Mouse (Mus musculus): ENCODE results near the gene Slc4a2. TPM values are rescaled to one million over a fixed set of nuclear protein-coding genes. Genes with fewer than 3 reads are reported as not detected.

The Slc4a2 gene
- 24.3 and 40.5 TPM in 2 replicates for total RNA-seq (2017)

DNA sequence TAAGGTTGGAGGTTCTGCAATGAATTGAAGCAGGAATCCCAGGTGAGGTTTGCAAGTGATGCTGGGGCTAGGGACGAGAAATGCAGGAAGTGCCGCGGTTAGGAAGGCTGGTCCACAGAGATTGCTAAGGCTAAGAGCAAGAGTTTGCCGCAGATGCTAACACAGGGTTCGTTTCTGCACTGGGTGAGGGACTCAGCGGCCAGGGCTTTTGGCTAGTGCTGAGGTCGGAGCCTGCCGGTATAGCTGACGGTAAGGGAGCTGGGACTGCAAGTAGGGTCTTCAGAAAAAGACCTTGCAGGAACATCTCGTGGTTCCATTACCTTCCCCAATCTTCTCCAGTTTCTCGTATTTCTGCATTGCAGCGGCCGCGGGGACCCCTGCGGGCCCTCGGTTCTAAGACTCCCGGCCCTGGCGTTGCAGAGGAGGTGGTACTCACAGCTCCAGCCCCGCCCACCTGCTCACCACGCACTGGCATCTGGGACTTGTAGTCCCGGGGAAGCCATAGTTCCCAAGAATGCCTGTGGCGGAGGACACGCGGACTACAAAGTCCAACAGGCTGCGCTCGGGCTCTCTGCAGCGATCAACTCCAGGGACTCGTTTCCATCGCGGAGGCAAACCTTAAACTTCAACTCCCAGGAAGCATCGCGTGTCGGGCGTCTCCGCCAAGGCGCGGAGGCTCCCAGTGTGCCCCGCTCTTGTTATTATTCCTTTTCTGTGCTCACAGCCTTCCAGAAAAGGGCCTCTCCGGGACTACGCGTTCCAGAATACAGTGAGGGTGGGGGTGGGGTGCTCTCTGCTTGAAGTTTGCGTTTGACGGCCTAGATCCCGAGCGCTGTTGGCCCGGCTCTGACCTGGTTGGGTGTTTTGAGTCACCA, at the start of gene Slc4a2, which contains the start of gene Cdk5:
Slc4a2 (plus strand) TSS at position 709 of the 875 bp plus-strand sequence.
Cdk5 (minus strand) TSS at position 402 of the 875 bp plus-strand sequence.
- peak; percentile 95 for ATAC-seq (replicated peaks in 1 of 2; ENCODE audit: insufficient read depth in 1 of 2, low FRiP score in 2 of 2, low TSS enrichment in 1 of 2, low read depth in 1 of 2, poor library complexity in 2 of 2, severe bottlenecking in 2 of 2)

- ATAC-seq (replicated peaks in 1 of 2; ENCODE audit: insufficient read depth in 1 of 2, low FRiP score in 2 of 2, low TSS enrichment in 1 of 2, low read depth in 1 of 2, poor library complexity in 2 of 2, severe bottlenecking in 2 of 2), result no peak
Measured at GRCm38 (mm10) chr5:24374216-24374615, 49.4 kb upstream of the Slc4a2 start.

- ATAC-seq (replicated peaks in 1 of 2; ENCODE audit: insufficient read depth in 1 of 2, low FRiP score in 2 of 2, low TSS enrichment in 1 of 2, low read depth in 1 of 2, poor library complexity in 2 of 2, severe bottlenecking in 2 of 2), result no peak
Measured at GRCm38 (mm10) chr5:24374666-24375328, 48.8 kb upstream of the Slc4a2 start.

DNA sequence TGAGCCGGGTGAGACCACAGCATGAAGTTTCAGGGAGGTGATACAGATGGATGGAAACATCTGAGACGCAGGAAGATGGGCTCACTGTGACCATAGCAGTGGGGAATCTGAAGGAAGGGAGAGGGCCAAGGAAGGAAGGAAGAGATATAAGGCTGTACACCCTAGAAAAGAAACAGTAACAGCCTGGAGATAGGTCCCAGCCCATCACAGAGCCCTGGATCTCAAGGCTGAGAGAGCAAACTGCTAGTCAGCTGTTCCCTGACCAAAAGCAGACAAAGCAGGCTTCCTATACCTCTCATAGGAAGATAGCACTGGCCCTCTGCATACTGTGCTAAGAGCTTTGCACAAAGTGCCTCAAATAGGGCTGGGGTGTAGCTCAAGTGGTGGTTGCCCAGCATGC, 44.9 kb upstream of the Slc4a2 start:
- ATAC-seq (replicated peaks in 1 of 2; ENCODE audit: insufficient read depth in 1 of 2, low FRiP score in 2 of 2, low TSS enrichment in 1 of 2, low read depth in 1 of 2, poor library complexity in 2 of 2, severe bottlenecking in 2 of 2), result no peak

DNA sequence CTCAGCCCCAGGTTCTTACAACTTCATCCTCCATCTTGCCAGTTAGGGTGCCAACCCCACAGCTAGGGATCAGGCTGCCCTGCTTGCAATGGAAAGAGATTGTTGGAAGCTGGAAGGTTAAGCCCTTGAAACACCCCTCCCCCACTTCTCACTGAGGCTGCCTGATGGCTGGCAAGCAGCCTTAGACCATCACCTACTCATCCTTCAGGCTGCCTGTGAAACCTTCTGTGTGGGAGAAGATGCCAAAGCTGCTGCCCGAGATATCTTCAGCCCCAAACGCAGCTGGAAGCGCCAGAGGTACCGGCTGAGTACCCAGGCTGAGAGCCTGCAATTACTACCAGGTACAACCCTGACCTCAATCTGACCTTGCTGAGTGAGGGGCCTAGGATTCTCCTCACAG, 44.1 kb upstream of the Slc4a2 start:
- no peak for ATAC-seq (replicated peaks in 1 of 2; ENCODE audit: insufficient read depth in 1 of 2, low FRiP score in 2 of 2, low TSS enrichment in 1 of 2, low read depth in 1 of 2, poor library complexity in 2 of 2, severe bottlenecking in 2 of 2)

GRCm38 (mm10) chr5:24380499-24380898, 43.1 kb upstream of the Slc4a2 start:
- ATAC-seq (replicated peaks in 1 of 2; ENCODE audit: insufficient read depth in 1 of 2, low FRiP score in 2 of 2, low TSS enrichment in 1 of 2, low read depth in 1 of 2, poor library complexity in 2 of 2, severe bottlenecking in 2 of 2), result no peak

- no peak for ATAC-seq (replicated peaks in 1 of 2; ENCODE audit: insufficient read depth in 1 of 2, low FRiP score in 2 of 2, low TSS enrichment in 1 of 2, low read depth in 1 of 2, poor library complexity in 2 of 2, severe bottlenecking in 2 of 2)
Measured at GRCm38 (mm10) chr5:24381486-24381885, 42.2 kb upstream of the Slc4a2 start.

DNA sequence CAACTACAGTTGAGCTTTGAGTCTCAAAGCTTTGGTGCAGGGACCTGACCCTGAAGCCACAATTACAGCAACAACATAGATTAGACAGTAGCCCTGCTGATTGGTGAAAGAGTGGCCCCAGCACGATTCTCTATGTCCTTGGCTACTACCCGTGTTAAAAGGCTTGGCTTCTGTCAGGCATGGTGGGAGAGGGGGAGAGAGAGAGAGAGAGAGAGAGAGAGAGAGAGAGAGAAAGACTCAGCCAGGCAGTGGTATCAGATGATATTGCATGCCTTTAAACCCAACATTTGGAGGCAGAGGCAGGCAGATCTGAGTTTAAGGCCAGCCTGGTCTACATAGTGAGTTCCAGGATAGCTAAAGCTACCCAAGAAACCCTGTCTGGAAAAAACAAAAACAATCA, 41.6 kb upstream of the Slc4a2 start:
- ATAC-seq (replicated peaks in 1 of 2; ENCODE audit: insufficient read depth in 1 of 2, low FRiP score in 2 of 2, low TSS enrichment in 1 of 2, low read depth in 1 of 2, poor library complexity in 2 of 2, severe bottlenecking in 2 of 2), result no peak

DNA sequence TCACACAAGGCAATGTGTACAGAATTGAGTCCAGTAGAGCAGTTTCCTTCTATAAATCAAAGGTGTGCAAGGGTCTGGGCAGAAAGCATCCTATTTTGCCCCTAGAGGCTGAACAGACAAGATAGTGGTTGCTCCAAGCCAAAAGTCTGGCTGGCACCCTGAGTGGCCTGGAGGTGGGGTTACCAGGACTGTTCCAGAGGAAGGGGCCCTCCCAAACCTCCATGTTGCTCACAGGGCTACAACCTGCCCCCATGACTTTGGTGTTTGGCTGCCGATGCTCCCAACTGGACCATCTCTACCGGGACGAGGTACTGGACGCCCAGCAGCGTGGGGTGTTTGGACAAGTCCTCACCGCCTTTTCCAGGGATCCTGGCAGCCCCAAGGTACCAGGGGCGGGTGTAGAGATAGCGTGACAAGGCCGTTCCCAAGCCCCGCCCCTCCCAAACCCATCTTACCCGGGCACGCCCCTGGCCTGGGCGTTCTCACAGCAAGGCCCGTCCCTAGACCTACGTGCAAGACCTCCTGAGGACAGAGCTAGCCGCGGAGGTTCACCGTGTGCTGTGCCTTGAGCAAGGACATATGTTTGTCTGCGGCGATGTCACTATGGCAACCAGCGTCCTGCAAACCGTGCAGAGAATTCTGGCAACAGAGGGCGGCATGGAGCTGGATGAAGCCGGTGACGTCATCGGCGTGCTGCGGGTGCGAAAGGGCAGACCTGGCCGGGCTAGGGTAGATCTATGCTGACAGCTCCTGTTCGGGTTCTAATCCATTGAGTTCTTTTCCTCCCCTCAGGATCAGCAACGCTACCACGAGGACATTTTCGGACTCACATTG, 40.4 kb upstream of the Slc4a2 start:
- peak; percentile 80 to 81 for ATAC-seq (replicated peaks in 1 of 2; ENCODE audit: insufficient read depth in 1 of 2, low FRiP score in 2 of 2, low TSS enrichment in 1 of 2, low read depth in 1 of 2, poor library complexity in 2 of 2, severe bottlenecking in 2 of 2)

DNA sequence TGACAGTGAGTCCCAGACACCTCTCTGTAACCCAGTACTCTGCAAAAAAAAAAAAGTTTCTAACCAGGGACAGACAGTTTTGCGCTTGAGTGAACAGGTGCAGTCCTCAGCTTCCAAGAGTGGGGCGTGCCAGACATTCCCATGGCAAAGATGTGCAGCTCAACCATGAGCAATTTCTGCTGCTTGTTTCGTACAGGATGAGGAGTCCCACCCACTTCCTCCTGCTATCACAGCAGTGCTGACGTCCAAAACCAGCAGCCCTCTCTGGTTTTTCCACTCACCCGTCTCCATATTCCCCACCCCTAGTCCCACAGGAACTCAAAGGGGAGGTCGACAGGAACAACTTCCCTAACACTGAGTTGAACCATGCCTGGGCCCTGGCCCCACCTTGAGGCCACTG, 39.2 kb upstream of the Slc4a2 start:
- ATAC-seq (replicated peaks in 1 of 2; ENCODE audit: insufficient read depth in 1 of 2, low FRiP score in 2 of 2, low TSS enrichment in 1 of 2, low read depth in 1 of 2, poor library complexity in 2 of 2, severe bottlenecking in 2 of 2), result peak; percentile 33 to 52; a peak in 3 of 4 replicates

- no peak for ATAC-seq (replicated peaks in 1 of 2; ENCODE audit: insufficient read depth in 1 of 2, low FRiP score in 2 of 2, low TSS enrichment in 1 of 2, low read depth in 1 of 2, poor library complexity in 2 of 2, severe bottlenecking in 2 of 2)
Measured at GRCm38 (mm10) chr5:24385374-24385773, 38.3 kb upstream of the Slc4a2 start.

DNA sequence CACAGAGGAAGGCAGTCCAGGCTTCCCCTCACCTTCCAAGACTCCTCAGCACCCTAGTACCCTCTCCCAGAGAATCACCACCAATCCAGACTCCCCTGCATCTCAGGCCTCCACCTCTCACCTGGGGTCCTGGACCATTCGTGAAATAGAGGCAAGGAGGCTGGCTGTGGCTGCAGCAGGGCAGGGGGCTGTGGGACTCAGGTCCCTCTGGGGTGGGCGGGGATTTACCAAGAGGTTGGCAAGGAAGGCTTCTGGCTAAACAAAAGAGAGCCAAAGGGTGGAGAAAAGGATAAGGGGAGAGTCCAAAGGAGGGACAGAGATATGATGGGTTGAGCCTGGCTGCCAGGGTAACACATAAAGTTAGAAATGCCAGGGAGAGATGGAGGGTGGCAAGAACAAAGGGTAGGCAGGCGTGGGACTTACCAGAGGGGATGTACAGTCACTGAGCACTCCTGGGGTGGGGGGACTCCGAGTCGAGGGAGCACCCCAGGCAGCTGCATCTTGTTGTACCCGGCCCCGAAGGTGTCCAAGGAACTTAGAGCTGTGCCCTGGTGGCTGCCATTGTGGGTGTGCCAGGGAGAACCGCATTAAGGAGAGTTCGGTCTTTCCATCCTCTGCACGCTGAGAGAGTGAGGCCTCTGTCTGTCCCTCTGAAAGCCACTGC, 37.6 kb upstream of the Slc4a2 start:
- no peak for ATAC-seq (replicated peaks in 1 of 2; ENCODE audit: insufficient read depth in 1 of 2, low FRiP score in 2 of 2, low TSS enrichment in 1 of 2, low read depth in 1 of 2, poor library complexity in 2 of 2, severe bottlenecking in 2 of 2)

GRCm38 (mm10) chr5:24387264-24388241, 36.1 kb upstream of the Slc4a2 start:
- no peak for ATAC-seq (replicated peaks in 1 of 2; ENCODE audit: insufficient read depth in 1 of 2, low FRiP score in 2 of 2, low TSS enrichment in 1 of 2, low read depth in 1 of 2, poor library complexity in 2 of 2, severe bottlenecking in 2 of 2)

DNA sequence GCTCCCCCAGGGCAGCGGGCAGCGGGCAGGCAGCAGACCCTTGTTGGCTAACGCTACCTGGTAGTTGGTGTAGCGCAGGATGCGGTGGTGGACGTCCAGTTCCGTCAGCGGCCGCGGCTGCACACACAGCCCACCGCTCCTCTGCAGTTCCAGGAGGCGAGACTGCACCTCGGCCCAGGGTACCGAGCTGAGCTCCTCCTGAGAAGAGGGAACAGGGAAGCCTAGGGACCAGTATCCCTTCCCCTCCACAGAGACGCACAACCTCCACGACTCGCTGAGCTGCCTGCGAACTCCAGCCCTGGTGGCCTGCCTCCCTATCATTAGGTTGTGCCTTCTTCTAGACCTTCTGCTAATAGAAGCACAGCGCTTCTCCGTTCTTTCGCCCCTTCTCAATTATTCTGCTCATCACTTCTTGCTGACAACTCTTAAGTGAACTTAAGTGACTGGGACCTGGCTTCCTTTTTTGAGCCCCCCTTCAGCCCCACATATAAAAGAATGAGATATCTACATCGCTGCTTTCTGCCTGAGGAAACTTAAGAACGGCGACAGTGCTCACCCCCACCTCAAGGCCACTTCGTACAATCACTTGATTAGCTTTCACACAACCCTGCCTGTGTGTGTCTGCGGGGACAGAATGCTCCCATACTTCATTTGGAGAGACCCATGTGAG, 35.3 kb upstream of the Slc4a2 start:
- ATAC-seq (replicated peaks in 1 of 2; ENCODE audit: insufficient read depth in 1 of 2, low FRiP score in 2 of 2, low TSS enrichment in 1 of 2, low read depth in 1 of 2, poor library complexity in 2 of 2, severe bottlenecking in 2 of 2), result no peak

DNA sequence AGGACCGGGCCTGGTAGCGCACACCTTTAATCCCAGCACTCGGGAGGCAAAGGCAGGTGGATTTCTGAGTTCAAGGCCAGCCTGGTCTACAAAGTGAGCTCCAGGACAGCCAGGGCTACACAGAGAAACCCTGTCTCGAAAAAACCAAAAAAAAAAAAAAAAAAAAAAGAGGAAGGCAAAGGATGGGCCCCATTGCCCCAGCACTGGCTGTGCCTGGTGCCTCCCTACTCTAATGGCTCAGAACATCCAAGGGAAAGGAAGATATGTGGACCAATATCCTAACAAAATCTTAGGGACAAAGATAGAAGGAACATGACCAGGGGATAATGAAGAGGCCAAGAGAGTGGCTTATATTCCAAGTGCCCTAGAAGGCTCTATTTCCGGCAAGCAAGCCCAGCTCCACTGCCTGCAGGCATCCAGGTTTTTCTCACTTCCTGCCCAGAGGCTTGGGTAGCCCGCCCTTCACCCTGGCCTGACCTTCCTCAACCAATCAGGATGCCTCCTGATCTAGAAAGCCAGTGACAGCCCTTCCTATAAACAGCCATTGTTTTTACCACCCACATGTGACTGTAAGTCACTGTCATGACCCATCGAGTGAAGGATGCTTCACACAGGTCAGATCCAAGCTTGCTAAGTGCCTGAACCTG, 34.5 kb upstream of the Slc4a2 start:
- ATAC-seq (replicated peaks in 1 of 2; ENCODE audit: insufficient read depth in 1 of 2, low FRiP score in 2 of 2, low TSS enrichment in 1 of 2, low read depth in 1 of 2, poor library complexity in 2 of 2, severe bottlenecking in 2 of 2), result no peak

Measured in hematopoietic stem cell, adult 5-6 weeks (primary cell).